Mouse (Mus musculus): ENCODE measurements at regions not wholly inside any gene's neighbourhood (a gene's known extent, or its start where the extent isn't known, plus 50 kb on each side); places are given as distances from the start of the nearest gene placed in this dataset.
"Not testable (repeated sequence)": the region's sequence is repeated elsewhere in the genome, so short reads cannot be mapped to it uniquely, and the experiment has no call there.

- DNase-seq = no peak
Observed at GRCm38 (mm10) chr7:137649650-137650049, 212.2 kb downstream of the Glrx3 start.

- no peak for DNase-seq
Observed at GRCm38 (mm10) chr7:137653837-137654236, 216.4 kb downstream of the Glrx3 start.

- DNase-seq = no peak
Observed at GRCm38 (mm10) chr7:137667165-137667564, 229.8 kb downstream of the Glrx3 start.

GRCm38 (mm10) chr7:137671156-137671555 lies 233.7 kb downstream of the Glrx3 start:
- DNase-seq = no peak

GRCm38 (mm10) chr7:137674596-137674995 lies 237.2 kb downstream of the Glrx3 start:
- DNase-seq = no peak

GRCm38 (mm10) chr7:137675381-137675780 lies 238.0 kb downstream of the Glrx3 start:
- DNase-seq = no peak

GRCm38 (mm10) chr7:137684826-137685225 lies 247.4 kb downstream of the Glrx3 start:
- DNase-seq = no peak

- DNase-seq = no peak
Observed at GRCm38 (mm10) chr7:137685320-137685719, 247.9 kb downstream of the Glrx3 start.

GRCm38 (mm10) chr7:137696831-137697230 lies 259.4 kb downstream of the Glrx3 start:
- DNase-seq = no peak

- DNase-seq = not testable (repeated sequence)
Observed at GRCm38 (mm10) chr7:137698501-137698900, 261.1 kb downstream of the Glrx3 start.

- DNase-seq = no peak
Observed at GRCm38 (mm10) chr7:137712862-137713261, 275.4 kb downstream of the Glrx3 start.

GRCm38 (mm10) chr7:137713856-137714255 lies 276.4 kb downstream of the Glrx3 start:
- no peak for DNase-seq

- no peak for DNase-seq
Observed at GRCm38 (mm10) chr7:137714318-137714962, 277.0 kb downstream of the Glrx3 start.

GRCm38 (mm10) chr7:137715126-137715900 lies 277.9 kb downstream of the Glrx3 start:
- no peak for DNase-seq

GRCm38 (mm10) chr7:137723361-137724040 lies 286.1 kb downstream of the Glrx3 start:
- DNase-seq = no peak

- no peak for DNase-seq
Observed at GRCm38 (mm10) chr7:137726031-137726430, 288.6 kb downstream of the Glrx3 start.

GRCm38 (mm10) chr7:137735873-137736527 lies 298.6 kb downstream of the Glrx3 start:
- DNase-seq = no peak

- DNase-seq = no peak
Observed at GRCm38 (mm10) chr7:137741702-137742101, 304.3 kb downstream of the Glrx3 start.

- DNase-seq = no peak
Observed at GRCm38 (mm10) chr7:137742297-137742751, 304.9 kb downstream of the Glrx3 start.

GRCm38 (mm10) chr7:137745575-137745974 lies 308.2 kb downstream of the Glrx3 start:
- no peak for DNase-seq

- DNase-seq = no peak
Observed at GRCm38 (mm10) chr7:137745991-137746390, 308.6 kb downstream of the Glrx3 start.

- no peak for DNase-seq
Observed at GRCm38 (mm10) chr7:137748936-137749335, 311.5 kb downstream of the Glrx3 start.

- no peak for DNase-seq
Observed at GRCm38 (mm10) chr7:137750741-137751140, 313.3 kb downstream of the Glrx3 start.
